8 mouse cellular contexts compared by ENCODE assay signal in genomic region chr4:152158585-152159284, GRCm38 (mm10). TPM values are rescaled to one million over a fixed set of nuclear protein-coding genes. Genes with fewer than 3 reads are reported as not detected.
DNase-seq lines count a peak whose midpoint lies in the region; ATAC-seq and TF ChIP-seq lines count a peak whose summit lies in the region.

Gene Hes2 (plus strand): TSS chr4:152158867.

- H3K9ac ChIP-seq in hindbrain, embryonic 15.5 days: no peak within 1 kb of the TSS
- H3K9ac ChIP-seq in lung, embryonic 16.5 days (ENCODE audit: low read length): no peak within 1 kb of the TSS

- no peak for ATAC-seq in CD4-positive, CD25-positive, alpha-beta regulatory T cell, adult 4 months
- peak; percentile 62 for ATAC-seq in G1E (ENCODE audit: extremely low read depth, insufficient number of reproducible peaks, low FRiP score, poor library complexity, severe bottlenecking)
- no peak; the same call in 1 of the 2 replicates for ATAC-seq in hindbrain, embryonic 15.5 days (ENCODE audit: low FRiP score, low read depth)
- peak; percentile 26; the same call in 1 of the 2 replicates for ATAC-seq in lung, embryonic 16.5 days (ENCODE audit: low read depth)

- TF ChIP-seq CTCF in G1E (IDR thresholded peaks at IDR 0.05; ENCODE audit: low read depth, low read length): no peak

- peaks cover 32% of the 10 kb centered on the region for H3K27me3 ChIP-seq in G1E (ENCODE audit: insufficient read depth, low read length)
- peaks cover 74% of the 10 kb centered on the region for H3K27me3 ChIP-seq in hindbrain, embryonic 15.5 days
- H3K27me3 ChIP-seq in lung, embryonic 16.5 days (ENCODE audit: control insufficient read depth, insufficient read depth, low read depth, low read length): peaks cover 57% of the 10 kb centered on the region

- H3K27ac ChIP-seq in hindbrain, embryonic 15.5 days (replicated peaks): no peak within 1 kb of the TSS
- H3K27ac ChIP-seq in lung, embryonic 16.5 days (ENCODE audit: low read length): no peak within 1 kb of the TSS

- 2% methylated on average over 35 of the region's 35 CpGs for WGBS in hindbrain, embryonic 15.5 days
- WGBS in lung, embryonic 16.5 days: 4% methylated on average over 35 of the region's 35 CpGs

- H3K9me3 ChIP-seq in G1E (replicated peaks): peaks cover 3% of the 10 kb centered on the region; the same call in 1 of the 2 replicates
- no peaks in the 10 kb centered on the region for H3K9me3 ChIP-seq in hindbrain, embryonic 15.5 days
- no peaks in the 10 kb centered on the region for H3K9me3 ChIP-seq in lung, embryonic 16.5 days (ENCODE audit: control insufficient read depth, low read length)

- H3K36me3 ChIP-seq in G1E (replicated peaks): no peaks in the 10 kb centered on the region
- no peaks in the 10 kb centered on the region for H3K36me3 ChIP-seq in hindbrain, embryonic 15.5 days
- H3K36me3 ChIP-seq in lung, embryonic 16.5 days (ENCODE audit: control insufficient read depth, insufficient read depth, low read length): no peaks in the 10 kb centered on the region

- intact Hi-C loops in left cerebral cortex, postnatal 10 days (cut with DNase I): no loop called here

- peak within 1 kb of the TSS; percentile 71 for H3K4me3 ChIP-seq in G1E (ENCODE audit: low read depth, low read length)
- H3K4me3 ChIP-seq in hindbrain, embryonic 15.5 days: peak within 1 kb of the TSS; percentile 7
- H3K4me3 ChIP-seq in lung, embryonic 16.5 days (ENCODE audit: low read length): peak within 1 kb of the TSS; percentile 28

- H3K4me1 ChIP-seq in G1E (ENCODE audit: insufficient read depth, low read depth, low read length): peaks cover 41% of the 10 kb centered on the region
- peaks cover 19% of the 10 kb centered on the region for H3K4me1 ChIP-seq in hindbrain, embryonic 15.5 days (replicated peaks)
- peaks cover 2% of the 10 kb centered on the region for H3K4me1 ChIP-seq in lung, embryonic 16.5 days (replicated peaks; ENCODE audit: control insufficient read depth, insufficient read depth, low read length)

- peak within 1 kb of the TSS; percentile 31 for H3K4me2 ChIP-seq in hindbrain, embryonic 15.5 days
- H3K4me2 ChIP-seq in lung, embryonic 16.5 days (ENCODE audit: low read depth, low read length): peak within 1 kb of the TSS; percentile 38

- peak; percentile 46 for DNase-seq in CD4-positive, CD25-positive, alpha-beta regulatory T cell, adult 2 months (ENCODE audit: low read depth, low spot score)
- DNase-seq in G1E (ENCODE audit: low spot score): no peak
- no peak for DNase-seq in cerebellum, postnatal 14 days
- no peak for DNase-seq in spleen, adult 12 weeks (ENCODE audit: low spot score)
- no peak for DNase-seq in left cerebral cortex, postnatal 10 days (ENCODE audit: extremely low spot score in 1 of 2, low spot score in 2 of 2)

RNA-seq across cellular contexts. Expression of gene Hes2, which starts in this region (rescaled TPM):
- polyA plus RNA-seq in CD4-positive, CD25-positive, alpha-beta regulatory T cell, adult 4 months (2017; shearing (Covaris generic)): not detected
- not detected in 2 replicates for total RNA-seq in G1E (2014; fragmentation: Nextera tagmentation)
- total RNA-seq in G1E (2017): 0.33 and 0.46 TPM in 2 replicates
- polyA plus RNA-seq in G1E (2012): 0.04 and 0.18 TPM in 2 replicates
- not detected in 2 replicates for polyA plus RNA-seq in hindbrain, embryonic 15.5 days (2015; fragmentation: Nextera tagmentation; extraction: Ambion mirVana)
- 0.54 and 0.87 TPM in 2 replicates for polyA plus RNA-seq in lung, embryonic 16.5 days (2015; fragmentation: Nextera tagmentation; extraction: Ambion mirVana)
- not detected for total RNA-seq in left cerebral cortex, postnatal 10 days (2021)

Comparison
In these comparisons a context has a peak if more than half of its experiments do, and no peak if none do; other contexts are left out.
1. Peak in ATAC-seq and H3K4me3 ChIP-seq in G1E; RNA of the gene not detected or under 1 TPM.
2. Peak in ATAC-seq, H3K4me3 ChIP-seq and H3K4me2 ChIP-seq in lung, embryonic 16.5 days; RNA of the gene not detected or under 1 TPM.
3. H3K4me3 ChIP-seq: peak in every context shown above with its lines; median percentile 71 in G1E; 28 in lung, embryonic 16.5 days; 7 in hindbrain, embryonic 15.5 days.